In genomic region chr11:4451116-4451515, GRCm38 (mm10) we compare ENCODE assay signal across 9 mouse cellular contexts. TPM values are rescaled to one million over a fixed set of nuclear protein-coding genes. Genes with fewer than 3 reads are reported as not detected.
DNase-seq lines count a peak whose midpoint lies in the region; ATAC-seq and TF ChIP-seq lines count a peak whose summit lies in the region.
"Had no signal": no experiment of that assay in that cellular context is flagged by ENCODE, and none has a peak within 500 bp of the region (broad histone marks: within the 10 kb centered on the region; RNA-seq: fewer than 3 reads in every experiment).

No protein-coding gene starts in this region.

- DNase-seq in cerebellum, adult 2 months = peak in 1 of 2 experiments; percentile 31
- peak; percentile 37 for DNase-seq in 3134 (ENCODE audit: extremely low read depth, insufficient read length, low spot score)
- DNase-seq in adrenal gland, adult 18-20 months (ENCODE audit: low spot score in 2 of 2) = peak; percentile 40 to 65
- DNase-seq in layer of hippocampus, adult 18-20 months (ENCODE audit: low spot score in 2 of 2) = peak; percentile 52 to 78
- peak; percentile 62 for DNase-seq in lung, postnatal 0 days (ENCODE audit: low spot score)

- H3K27ac ChIP-seq in cerebellum, adult 2 months (ENCODE audit: insufficient read depth, low read length) = no peak overlapping the region
- no peak overlapping the region for H3K27ac ChIP-seq in lung, postnatal 0 days (ENCODE audit: low read length)
- H3K27ac ChIP-seq in small intestine, adult 2 months (ENCODE audit: insufficient read depth, low read depth, low read length) = no peak overlapping the region
- H3K27ac ChIP-seq: limb, embryonic 13.5 days had no signal

- no peak for TF ChIP-seq EP300 in lung, postnatal 0 days (IDR thresholded peaks at IDR 0.05)

- no peaks in the 10 kb centered on the region for H3K9me3 ChIP-seq in lung, postnatal 0 days (ENCODE audit: low read length)
- H3K9me3 ChIP-seq: limb, embryonic 13.5 days had no signal

- H3K4me2 ChIP-seq in lung, postnatal 0 days (replicated peaks; ENCODE audit: low read depth, low read length) = no peak overlapping the region
- H3K4me2 ChIP-seq: limb, embryonic 13.5 days had no signal

- H3K36me3 ChIP-seq in lung, postnatal 0 days (ENCODE audit: insufficient read depth, low read length) = no peaks in the 10 kb centered on the region
- no peaks in the 10 kb centered on the region for H3K36me3 ChIP-seq in small intestine, adult 2 months (ENCODE audit: control insufficient read depth, insufficient read depth, low read length)
- H3K36me3 ChIP-seq: limb, embryonic 13.5 days had no signal

- TF ChIP-seq CTCF in cerebellum, adult 2 months (IDR thresholded peaks at IDR 0.05; ENCODE audit: borderline replicate concordance, insufficient read depth, low read depth, low read length) = peak; percentile 61; the same call in 1 of the 2 replicates
- TF ChIP-seq CTCF in lung, postnatal 0 days (IDR thresholded peaks at IDR 0.05) = peak; percentile 82
- peak; percentile 79; the same call in 1 of the 2 replicates for TF ChIP-seq CTCF in small intestine, adult 2 months (IDR thresholded peaks at IDR 0.05; ENCODE audit: extremely low read depth, insufficient read length, insufficient replicate concordance, low read depth, low read length)

- H3K27me3 ChIP-seq in cerebellum, adult 2 months (ENCODE audit: control insufficient read depth, insufficient read depth, low read length) = no peaks in the 10 kb centered on the region
- no peaks in the 10 kb centered on the region for H3K27me3 ChIP-seq in lung, postnatal 0 days (replicated peaks; ENCODE audit: insufficient read depth, low read length)
- H3K27me3 ChIP-seq in small intestine, adult 2 months (ENCODE audit: control insufficient read depth, insufficient read depth, low read length) = no peaks in the 10 kb centered on the region
- H3K27me3 ChIP-seq: limb, embryonic 13.5 days had no signal

- H3K4me3 ChIP-seq in cerebellum, adult 2 months (replicated peaks; ENCODE audit: insufficient read depth, low read depth, low read length) = no peak overlapping the region
- H3K4me3 ChIP-seq in lung, postnatal 0 days (ENCODE audit: low read depth, low read length) = no peak overlapping the region
- no peak overlapping the region for H3K4me3 ChIP-seq in small intestine, adult 2 months (ENCODE audit: low read depth, low read length)
- H3K4me3 ChIP-seq: limb, embryonic 13.5 days had no signal

- H3K4me1 ChIP-seq in cerebellum, adult 2 months (ENCODE audit: control insufficient read depth, insufficient read depth, low read length) = no peaks in the 10 kb centered on the region
- H3K4me1 ChIP-seq in lung, postnatal 0 days (ENCODE audit: insufficient read depth, low read depth, low read length) = no peaks in the 10 kb centered on the region
- H3K4me1 ChIP-seq in small intestine, adult 2 months (ENCODE audit: control insufficient read depth, insufficient read depth, insufficient read length, low read length) = peaks cover 11% of the 10 kb centered on the region; the same call in 1 of the 2 replicates
- H3K4me1 ChIP-seq: limb, embryonic 13.5 days had no signal

- TF ChIP-seq POLR2A in cerebellum, adult 2 months (IDR thresholded peaks at IDR 0.05; ENCODE audit: borderline replicate concordance, insufficient read depth, low read length) = no peak
- no peak for TF ChIP-seq POLR2A in small intestine, adult 2 months (IDR thresholded peaks at IDR 0.05; ENCODE audit: low read depth, low read length)

- WGBS in cerebellum, adult 2 months = 31% methylated on average over 9 of the region's 9 CpGs
- 22% methylated on average over 9 of the region's 9 CpGs for WGBS in lung, postnatal 0 days
- WGBS in small intestine, adult 2 months = 33% methylated on average over 9 of the region's 9 CpGs

- no peak overlapping the region for H3K9ac ChIP-seq in lung, postnatal 0 days (replicated peaks; ENCODE audit: low read depth)
- H3K9ac ChIP-seq: limb, embryonic 13.5 days had no signal

- no peak for ATAC-seq in cerebellum, adult (ENCODE audit: insufficient number of reproducible peaks, low FRiP score, low TSS enrichment)
- ATAC-seq in erythroid progenitor cell, adult 5-6 weeks (replicated peaks; ENCODE audit: low FRiP score, poor library complexity, severe bottlenecking) = peak; percentile 75
- ATAC-seq in lung, postnatal 0 days = no peak

RNA-seq across cellular contexts. Expression of gene Hormad2, which starts 10.2 kb away (rescaled TPM):
- polyA plus RNA-seq in cerebellum, adult 2 months (2012; rRNA removed) = 0.05 and 0.08 TPM in 2 replicates
- under 1 TPM; 0.30 to 0.77 TPM for total RNA-seq in adrenal gland, adult 18-20 months (2021)
- not detected in 2 replicates for total RNA-seq in erythroid progenitor cell, adult 5-6 weeks (2015; ENCODE audit: low replicate concordance)
- not detected in 2 replicates for total RNA-seq in erythroid progenitor cell, adult 5-6 weeks (2017; ENCODE audit: low replicate concordance)
- total RNA-seq in layer of hippocampus, adult 18-20 months (2021) = not detected
- polyA plus RNA-seq in lung, postnatal 0 days (2015; fragmentation: Nextera tagmentation; extraction: Ambion mirVana) = 0.19 and 0.32 TPM in 2 replicates
- polyA plus RNA-seq in small intestine, adult 2 months (2012; rRNA removed) = 0.06 TPM in 1 of 2 replicates, not detected in the other
